Mouse (Mus musculus) c-Kit-positive CD71-positive TER-119-negative erythroid progenitor cells, embryonic 14.5 days (primary cell): Measurements from ENCODE around the gene Egfem1.

Experiments
- DNase-seq: peaks from one replicate; pipeline ENCODE4 v3.0.0-alpha.2; 2013; ENCODE audit warnings: low read depth

Egfem1 gene

DNA sequence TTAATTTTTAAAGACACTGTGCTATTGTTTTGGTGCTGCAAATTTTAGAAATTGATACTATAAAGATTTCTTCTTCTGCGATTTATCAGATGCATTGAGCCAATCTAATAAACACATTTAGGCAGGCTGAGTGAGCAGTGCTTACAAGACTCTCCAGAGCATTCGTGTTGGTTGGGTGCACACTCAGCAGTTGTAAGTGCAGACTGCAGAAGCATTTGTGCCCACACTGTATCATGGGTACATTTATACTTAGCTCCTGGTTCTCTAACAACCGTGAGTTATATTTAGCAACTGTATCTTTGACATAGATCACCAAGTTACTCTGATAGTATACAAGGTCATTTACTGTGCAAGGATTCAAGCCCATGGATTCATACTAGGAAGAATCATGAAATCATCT lies 264.0 kb downstream of the Egfem1 start:
- DNase-seq: no peak

DNA sequence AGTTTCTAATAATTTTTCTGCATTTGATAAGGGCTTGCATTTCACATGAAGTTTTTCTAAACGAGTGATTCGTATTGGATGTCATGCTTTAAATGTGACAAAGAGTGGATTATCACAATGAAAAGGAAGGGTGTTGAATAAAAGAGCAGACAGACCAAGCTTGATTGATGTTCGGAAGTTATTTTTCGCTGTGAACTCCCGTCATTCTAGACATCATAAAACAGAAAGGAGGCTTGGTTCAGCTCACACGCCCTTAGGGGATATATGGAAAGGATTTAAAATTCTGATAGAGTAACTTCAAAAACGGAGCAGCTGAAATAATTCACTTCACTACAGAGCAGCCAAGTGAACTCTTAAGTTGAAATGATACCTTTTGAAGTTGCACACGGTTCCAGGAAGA lies 285.1 kb downstream of the Egfem1 start:
- no peak for DNase-seq

DNA sequence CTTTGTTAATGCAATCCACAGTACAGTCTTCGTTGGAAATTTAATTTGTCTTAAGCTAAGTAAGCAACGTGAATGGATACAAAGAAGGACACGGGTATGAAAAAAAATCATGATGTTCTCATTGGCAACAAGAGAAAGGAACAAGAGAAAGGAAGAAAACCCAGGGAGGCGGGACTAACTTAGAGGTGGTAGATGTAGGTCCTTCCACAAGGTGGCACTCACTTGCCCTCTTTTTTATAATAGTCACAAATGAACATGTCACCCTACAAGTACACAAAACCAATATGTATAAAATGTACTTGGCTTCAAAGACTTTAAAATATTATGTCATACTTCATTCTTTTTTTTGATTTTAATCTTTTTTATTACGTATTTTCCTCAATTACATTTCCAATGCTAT lies 288.7 kb downstream of the Egfem1 start:
- no peak for DNase-seq

DNA sequence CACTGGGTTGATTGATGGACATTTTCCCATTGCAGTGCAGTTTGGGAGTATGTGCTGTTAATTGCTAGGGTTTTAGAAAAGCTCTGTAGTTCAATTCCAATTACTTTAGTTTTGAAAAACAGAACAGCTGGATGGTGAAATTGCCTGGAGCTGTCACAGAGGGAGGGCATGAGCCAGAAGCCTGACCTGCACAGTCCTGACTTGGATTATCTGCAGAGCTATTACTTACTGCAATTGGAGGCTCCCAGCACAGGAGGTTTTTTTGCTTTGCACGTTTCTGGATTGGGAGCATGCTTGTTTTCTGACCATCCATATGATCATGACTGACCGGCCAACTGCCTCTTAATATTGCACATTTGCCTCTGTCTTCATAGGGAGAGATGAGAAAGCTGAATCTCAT lies 299.4 kb downstream of the Egfem1 start:
- no peak for DNase-seq

DNA sequence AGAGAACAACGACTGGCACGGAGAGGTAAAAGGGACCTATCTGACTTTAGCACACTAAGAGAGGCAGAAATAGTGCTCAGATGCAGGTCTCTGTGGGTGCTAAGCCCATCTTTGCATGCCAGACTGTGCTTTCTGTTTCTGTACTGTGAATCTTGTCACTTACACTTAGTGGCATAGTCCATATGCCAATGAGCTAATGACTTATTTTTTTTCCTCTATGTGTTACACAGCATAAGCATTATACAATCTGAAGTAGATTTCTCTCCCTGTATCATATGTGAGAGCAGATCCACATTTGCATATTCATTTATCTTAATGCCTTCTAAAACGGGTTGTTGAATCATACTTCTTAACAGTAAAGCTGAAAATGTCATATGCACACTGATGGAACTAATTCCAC lies 317.2 kb downstream of the Egfem1 start:
- DNase-seq: no peak

DNA sequence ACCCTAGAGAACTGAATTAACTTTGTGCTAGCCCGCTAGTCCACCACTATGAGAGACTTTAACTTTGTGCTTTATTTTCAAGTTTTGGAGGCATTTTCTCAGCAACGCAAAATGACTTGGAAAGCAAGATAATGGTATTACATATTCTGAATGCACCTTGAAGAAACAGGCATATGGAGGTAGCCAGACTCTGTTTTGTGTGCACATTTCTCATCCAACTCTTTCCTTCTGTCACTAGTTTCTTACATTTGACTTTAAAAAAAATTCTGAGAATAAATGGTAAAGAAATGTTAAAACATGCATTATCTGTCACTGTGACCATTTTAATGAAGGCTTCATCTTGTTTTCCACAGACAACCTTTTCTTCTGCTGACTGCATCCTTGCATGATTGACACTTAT lies 339.8 kb downstream of the Egfem1 start:
- no peak for DNase-seq

DNA sequence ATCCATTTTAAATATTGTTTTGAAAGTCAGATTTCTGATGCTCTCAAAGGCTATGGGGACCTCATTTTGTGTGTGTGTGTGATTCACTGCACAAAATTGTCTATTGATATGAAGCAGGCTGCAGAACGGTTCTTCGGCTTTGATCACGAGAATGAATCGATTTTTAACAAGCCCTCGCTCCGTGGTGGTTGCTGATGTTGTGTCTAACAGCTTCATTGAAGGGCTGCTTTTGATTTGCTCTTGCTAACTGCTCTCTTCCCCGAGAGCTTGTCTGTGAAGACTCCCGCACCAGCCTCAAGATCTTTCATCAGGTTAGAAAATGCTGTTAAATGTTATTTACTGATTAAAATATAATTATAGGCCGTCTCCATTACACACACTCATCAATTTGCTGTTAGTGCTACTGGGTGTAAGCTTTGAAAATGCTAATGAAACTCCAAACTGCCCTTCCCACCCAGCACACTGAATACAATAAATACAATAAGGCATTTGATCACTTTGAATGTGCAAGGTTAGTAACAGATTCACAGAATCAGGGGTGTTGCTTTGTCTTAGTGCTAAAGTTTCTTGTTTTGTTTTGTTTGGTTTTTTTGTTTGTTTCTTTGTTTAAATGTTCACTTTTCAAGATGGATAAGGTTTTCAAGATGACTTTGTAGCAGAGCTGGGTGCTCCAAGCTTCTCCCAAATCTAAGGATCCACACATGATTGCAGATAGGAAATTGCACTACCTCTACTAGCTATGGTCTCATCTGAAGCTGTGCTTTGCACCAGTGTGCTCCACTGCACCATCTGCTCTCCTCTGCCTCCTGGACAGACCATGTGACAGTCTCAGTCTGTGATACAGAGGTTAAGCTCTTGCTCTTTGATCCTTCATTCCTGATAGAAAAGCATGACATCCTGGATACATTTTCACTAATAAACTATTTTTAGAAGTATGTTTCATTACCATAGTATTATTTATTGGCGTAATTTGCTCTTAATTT lies 350.6 kb downstream of the Egfem1 start:
- DNase-seq: no peak

DNA sequence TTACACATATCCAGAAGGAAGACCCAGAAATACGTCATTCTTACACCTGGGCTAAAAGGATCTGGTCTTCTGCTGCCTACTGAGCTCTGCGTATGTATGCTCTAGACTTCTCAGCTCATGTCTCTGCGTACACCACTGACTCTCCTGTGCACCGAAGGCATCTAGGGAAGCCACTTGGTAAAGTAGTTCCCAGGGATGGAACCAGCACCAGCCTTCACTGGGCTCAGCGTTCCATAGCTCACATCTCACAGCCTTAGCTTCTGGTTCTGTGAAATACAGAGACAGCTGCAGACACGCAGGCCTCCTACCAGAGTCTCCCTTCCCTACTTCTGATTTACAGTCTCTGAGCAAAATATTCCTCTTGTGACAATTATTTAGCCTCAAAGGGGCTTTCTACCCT lies 361.2 kb downstream of the Egfem1 start:
- DNase-seq: no peak

DNA sequence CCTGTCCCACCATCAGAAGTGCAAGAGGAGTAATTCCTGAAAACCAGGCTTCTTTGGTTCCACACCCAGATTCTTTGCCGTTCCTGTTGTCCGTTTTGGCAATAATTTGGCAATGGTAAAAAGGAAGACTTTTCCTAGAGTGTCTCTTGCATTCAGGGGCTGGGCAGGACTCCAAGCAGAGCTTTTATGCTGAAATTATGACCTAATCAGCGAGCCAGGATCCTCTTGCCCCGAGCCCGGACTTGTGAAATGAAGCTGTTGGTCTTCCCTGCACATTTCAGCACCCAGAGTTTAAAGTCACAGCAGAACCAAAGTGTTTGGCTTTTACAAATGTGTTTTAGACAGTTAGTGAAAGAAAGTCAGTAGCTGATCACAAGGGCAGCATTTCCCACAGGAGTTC lies 362.8 kb downstream of the Egfem1 start:
- no peak for DNase-seq

DNA sequence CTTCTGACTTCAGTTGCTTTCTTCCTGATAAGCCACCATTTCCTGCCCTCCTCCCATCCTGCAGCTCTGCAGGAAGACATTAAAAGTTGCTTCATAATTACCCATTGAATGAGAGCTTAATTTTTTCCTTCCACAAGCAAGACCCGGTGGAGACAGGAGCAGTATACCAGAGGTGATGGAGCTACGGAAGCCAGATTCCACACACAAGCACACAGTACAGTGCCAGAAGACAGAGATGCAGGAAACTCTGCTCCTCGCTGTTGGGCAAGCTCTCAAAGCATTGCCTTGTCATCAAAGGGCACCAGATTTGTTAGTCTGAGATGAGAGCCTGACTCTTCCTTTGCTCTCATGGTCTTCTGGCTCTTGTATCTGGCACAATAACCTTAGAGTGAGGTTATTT lies 364.3 kb downstream of the Egfem1 start:
- DNase-seq: no peak

DNA sequence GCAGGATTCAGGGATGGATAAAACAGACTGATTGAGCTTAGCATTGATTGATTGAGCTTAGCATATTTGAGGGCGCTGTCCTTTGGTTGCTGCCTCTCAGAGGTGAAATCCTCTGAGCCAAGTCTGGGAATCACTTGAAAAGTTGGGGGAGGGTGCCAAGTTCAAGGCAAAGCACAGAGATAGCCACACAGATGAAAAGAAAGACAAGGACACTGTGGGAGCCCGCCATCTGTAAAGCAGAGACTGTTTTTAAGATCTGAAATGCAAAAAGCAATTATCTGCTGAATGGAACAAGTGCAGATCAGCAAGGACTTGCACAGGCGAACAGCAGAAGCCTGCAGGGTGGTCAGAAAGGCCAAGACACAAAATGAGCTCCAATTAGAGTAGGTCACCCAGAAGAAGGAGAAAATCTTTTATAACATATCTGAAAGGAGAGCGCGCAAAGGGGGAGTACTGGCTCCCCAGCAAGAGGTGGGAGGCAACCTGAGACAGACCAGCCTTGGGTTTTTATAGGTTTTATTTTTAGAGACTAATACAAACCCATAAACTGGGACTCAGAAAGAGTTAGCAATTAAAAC lies 367.1 kb downstream of the Egfem1 start:
- no peak for DNase-seq

DNA sequence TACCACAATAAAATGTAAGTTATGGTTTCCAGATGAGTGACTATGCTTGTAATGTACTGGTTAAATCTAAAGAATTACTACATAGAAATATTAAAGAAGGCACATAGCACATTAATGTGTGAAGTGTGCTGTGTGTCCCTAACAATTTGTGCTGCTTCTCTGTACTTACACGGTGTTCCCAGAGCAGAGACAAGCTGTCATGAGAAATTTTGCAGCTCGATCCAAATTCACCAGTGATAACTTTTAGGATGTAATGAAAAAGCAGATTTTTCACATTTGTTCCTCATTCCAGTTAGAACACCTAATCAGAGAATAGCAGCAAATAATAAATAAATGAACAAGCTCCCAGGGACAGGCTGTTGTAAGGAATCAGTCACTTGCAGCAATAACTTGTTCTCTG lies 416.4 kb downstream of the Egfem1 start:
- DNase-seq: no peak

DNA sequence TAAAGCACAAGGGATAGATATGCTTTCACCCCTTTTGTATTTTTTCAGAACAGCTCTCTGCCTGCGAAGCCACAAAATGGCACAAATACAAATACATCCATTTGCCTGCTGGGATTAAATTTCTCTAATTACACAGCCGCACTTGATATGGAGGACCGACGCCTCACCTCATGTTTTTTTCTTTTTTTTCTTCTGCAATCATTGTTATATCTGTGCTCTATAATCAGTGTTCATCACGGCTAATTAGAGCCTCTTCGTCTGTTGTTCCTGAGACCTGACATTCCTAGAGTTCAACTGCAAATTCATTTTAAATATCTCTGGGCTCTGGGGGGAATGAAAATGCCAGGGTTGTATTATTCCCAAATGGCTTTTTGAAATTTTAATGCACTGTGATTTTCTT lies 417.4 kb downstream of the Egfem1 start:
- no peak for DNase-seq

DNA sequence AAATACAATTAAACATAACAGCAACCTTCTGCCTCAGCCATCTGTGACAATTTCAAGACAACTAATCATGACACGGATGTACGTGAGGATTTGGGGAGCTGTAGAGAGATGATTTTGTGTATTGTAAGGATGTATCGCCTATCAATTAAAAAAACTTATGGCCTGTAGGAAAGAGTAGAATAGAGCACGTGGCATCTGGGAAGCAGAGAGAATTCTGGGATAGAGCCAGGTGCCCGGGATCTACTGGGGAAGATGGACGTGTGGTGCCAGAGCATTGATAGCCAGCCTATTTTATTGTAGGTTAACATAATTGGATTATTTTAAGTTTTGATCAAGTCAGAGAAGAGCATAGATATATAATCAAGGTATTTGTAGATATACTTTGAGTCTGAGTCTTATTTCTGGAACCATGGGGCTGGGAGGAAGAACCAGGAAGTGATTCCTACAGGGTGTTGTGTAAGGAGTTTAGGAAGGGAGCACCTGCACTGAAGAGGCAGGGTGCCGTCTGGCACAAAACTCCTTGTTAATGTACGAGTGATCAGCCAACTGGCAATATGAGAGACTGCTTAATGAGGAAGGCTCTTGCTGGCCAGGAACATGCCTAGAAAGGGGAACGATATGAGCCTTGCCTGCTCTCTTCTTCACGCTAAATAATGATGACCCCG lies 443.6 kb downstream of the Egfem1 start:
- DNase-seq: no peak

DNA sequence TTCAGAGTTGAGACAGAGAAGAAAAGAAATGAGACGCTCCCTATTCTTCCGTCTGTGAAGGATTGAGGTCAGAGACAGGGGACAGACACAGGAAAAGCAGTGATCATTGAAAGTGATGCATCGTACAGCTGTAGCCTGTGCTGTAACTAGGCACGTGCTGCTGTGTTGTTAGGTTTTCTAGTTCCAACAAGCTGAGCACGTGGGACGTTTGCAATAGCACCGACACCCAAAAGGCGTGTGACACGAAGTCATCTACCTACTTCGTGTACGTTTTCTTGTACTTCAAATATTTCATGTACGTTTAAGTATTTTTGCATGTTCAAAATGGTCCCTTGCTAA lies 444.1 kb downstream of the Egfem1 start:
- DNase-seq: no peak

DNA sequence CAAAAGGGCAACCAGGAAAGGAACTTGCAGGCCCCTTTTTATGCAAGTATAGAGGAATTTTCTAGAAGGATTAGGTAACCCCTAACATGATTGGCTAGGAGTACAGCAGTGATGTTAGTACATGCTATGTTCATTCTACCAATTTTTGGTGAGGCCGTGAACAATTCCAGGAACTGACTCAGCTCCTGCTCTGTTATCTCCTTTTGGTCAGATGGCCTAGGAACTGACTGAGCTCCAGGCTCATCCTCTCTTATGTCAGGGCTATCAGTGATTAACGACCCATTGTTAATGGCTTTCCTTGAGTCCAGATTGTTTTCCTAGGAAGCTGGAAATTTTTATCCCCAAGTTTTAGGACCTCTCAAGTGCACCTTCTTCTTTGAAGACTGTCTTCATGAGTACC lies 457.4 kb downstream of the Egfem1 start:
- DNase-seq: no peak

DNA sequence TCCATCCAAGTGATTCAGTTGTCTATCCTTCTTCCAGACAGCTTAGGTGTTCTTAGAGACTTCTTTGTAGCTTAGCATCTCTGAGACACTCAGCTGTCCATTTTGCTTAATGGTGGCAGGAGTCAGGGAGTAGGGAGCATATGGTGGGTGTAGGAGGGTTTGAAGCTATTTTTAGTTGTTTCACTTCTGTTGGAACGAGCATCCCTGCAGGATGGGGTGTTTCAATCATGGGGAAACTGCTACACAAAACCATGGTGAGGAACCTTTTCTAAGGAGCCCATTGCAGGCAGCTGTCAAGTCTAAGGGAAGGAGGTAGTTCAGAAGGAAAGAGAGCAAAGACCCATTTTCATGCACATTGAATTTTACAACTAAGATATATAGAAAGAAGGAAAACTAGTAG lies 458.1 kb downstream of the Egfem1 start:
- DNase-seq: no peak

DNA sequence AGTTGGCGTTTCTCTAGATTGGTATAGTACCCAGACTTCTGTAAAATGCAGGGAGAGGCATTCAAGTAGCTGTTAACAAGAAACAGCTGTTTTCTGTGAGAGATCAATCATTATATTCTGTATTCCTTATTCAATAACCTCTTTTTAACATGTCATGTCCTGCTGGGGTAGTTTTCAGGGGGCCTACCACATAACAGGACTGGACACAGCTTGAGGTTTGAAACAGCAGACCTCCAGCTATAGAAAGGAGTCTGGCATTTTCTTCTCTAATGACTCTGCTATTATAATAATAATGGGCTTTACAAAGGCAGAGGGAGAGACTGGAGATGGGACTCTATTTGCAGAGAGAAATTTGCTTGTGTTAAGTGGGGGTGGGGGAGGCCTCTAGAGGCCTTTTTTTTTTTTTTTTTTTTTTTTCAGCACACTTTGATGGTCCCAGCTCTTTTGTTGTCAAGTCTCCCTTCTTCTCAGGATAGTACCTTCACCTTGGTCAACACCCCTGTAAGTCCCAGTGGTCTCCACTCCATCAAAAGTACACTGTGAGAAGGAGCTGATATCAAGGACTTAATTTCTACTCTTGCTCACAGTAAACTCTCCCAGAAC lies 459.8 kb downstream of the Egfem1 start:
- no peak for DNase-seq

DNA sequence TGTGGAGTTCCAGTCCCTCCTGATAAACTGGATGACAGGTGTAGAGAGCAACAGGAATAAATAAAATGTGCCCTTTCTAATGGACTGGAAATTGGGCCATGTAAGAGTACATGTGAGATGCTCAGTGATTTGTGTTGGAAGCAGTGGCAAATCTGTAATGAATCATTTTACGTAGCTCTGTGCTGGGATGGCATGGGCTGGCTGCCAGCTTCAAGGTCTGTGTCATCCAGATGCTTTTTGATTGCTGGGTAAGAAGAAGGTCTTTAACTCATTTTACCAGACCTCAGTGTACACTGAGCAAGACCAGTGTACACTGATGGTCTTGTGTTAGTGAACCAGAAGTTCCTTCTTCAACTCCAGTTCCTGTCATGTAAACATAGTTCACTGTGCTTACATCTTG lies 462.2 kb downstream of the Egfem1 start:
- no peak for DNase-seq

DNA sequence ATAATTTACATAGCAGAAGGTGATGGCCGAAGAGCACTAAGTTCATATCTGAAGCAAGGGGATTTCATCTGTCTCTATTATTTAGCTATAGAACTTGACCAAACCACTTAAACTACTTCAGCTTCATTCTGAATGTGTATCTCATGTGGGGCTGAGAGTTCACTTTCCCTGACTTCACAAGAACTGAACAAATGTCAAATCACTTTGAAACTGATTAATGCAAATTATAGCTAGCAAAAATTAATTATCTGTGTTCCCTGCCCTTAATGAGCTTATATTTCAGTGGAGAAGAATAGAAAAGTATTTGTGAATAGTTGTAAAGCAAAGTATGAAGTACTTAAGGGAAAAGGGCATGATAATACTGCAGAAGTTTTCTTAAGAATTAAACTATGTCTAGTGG lies 481.3 kb downstream of the Egfem1 start:
- no peak for DNase-seq

DNA sequence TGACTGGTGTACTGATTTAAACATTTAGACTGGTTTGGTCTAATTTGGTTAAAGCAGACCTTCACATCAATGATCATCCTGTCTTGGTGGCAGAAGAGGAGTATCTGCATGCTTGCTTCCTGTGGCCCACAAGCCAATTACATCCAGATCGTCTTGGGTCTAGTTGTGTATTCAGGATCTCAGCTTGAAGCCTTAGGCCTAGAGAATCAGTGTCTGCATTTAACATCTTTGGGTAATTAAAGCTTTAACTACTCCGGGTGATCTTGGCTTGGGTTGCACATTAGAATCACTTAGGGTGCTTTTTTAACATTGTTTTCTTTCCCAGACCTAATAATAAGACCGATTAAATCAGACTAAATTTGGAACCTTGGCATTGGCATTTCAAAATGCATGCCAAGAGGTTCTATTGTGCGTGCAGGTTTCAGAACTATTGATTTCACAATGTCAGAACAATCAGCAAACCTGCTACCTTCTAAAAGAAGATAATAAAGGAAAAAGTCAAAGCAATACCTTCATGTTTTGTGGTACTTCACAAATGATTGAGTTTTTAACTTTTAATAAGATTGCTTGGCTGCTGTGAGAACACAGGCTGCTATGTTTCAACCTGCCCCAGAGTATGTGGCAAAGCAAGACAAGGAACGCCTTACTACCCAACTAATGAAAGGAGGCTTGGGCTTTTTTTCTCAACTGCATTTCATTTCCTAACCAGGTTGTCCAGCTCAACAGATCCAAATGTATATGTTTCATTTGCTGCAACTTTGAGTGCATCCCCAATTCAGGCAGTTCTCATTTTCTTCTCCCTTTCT lies 496.4 kb downstream of the Egfem1 start:
- DNase-seq: no peak

DNA sequence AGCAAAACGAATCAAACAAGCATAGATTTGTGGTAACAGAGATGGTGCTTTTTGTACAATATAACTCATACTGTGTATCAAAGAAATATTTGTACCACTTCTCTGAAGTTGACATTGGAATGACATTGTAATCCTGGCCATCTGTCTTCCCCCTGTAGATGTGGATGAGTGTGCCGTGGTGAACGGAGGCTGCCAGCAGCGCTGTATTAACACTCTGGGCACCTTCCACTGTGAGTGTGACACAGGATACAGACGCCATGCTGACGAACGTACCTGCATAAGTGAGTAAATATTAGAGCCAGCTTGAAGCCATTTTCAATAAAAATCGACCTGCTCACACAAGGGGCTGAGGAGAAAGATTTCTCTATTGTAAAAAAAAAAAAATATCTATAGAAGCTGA lies 500.9 kb downstream of the Egfem1 start:
- DNase-seq: no peak
